Mouse (Mus musculus) brain, embryonic 14.5 days (tissue): ENCODE results near the gene Cmtm1.

Experiments used
- CTCF ChIP-seq: fragments of 200-500 bp; IDR thresholded peaks from 2 replicates; pipeline ENCODE4 v1.5.1; 2012; ENCODE audit warnings: inconsistent platforms, mild to moderate bottlenecking, moderate library complexity, borderline replicate concordance; ENCODE audit not compliant: insufficient read depth, insufficient read length; ENCODE audit errors: extremely low read depth
- POLR2A ChIP-seq: fragments of 200-500 bp; IDR thresholded peaks from 2 replicates; pipeline ENCODE4 v1.6.1; 2012; ENCODE audit warnings: mild to moderate bottlenecking, inconsistent platforms, borderline replicate concordance; ENCODE audit not compliant: poor library complexity, insufficient read depth, insufficient read length, severe bottlenecking; ENCODE audit errors: extremely low read depth

GRCm38 (mm10) chr8:104337890-104338289 lies 27.9 kb upstream of the Cmtm1 start:
- TF ChIP-seq CTCF, result peak; percentile 27; the same call in 1 of the 2 replicates
- TF ChIP-seq POLR2A, result no peak
